Mouse (Mus musculus) macrophage (primary cell): ENCODE results near the gene Spata16. TPM values are rescaled to one million over a fixed set of nuclear protein-coding genes. Genes with fewer than 3 reads are reported as not detected.

Experiments used
- H3K27ac ChIP-seq: fragments of 350-480 bp; formaldehyde crosslinking; 2 replicates; pipeline ENCODE4 v1.9.0; 2021
- H3K36me3 ChIP-seq: fragments of 350-480 bp; formaldehyde crosslinking; 2 replicates; pipeline ENCODE4 v1.9.0; 2021; ENCODE audit errors: inconsistent target
- H3K4me3 ChIP-seq: fragments of 350-480 bp; formaldehyde crosslinking; 2 replicates; pipeline ENCODE4 v1.9.0; 2021; ENCODE audit errors: inconsistent target
- H3K79me2 ChIP-seq: fragments of 350-480 bp; formaldehyde crosslinking; 2 replicates; pipeline ENCODE4 v1.9.0; 2021; ENCODE audit errors: inconsistent target
- WGBS: methylation state at CpG from one replicate; pipeline ENCODE4 v1.1.7; 2026; ENCODE audit warnings: inconsistent platforms; ENCODE audit not compliant: missing documents; 5-methylcytosine and 5-hydroxymethylcytosine counted together
- polyA plus RNA-seq: library from polyadenylated mRNA; stranded (reverse); fragments of 250-400 nt; gene quantifications from 3 replicates; pipeline ENCODE4 v1.2.4, GENCODE M21; 2018; ENCODE audit warnings: inconsistent platforms

Spata16 gene
- polyA plus RNA-seq, 1 experiment from 2014 or later = not detected

DNA sequence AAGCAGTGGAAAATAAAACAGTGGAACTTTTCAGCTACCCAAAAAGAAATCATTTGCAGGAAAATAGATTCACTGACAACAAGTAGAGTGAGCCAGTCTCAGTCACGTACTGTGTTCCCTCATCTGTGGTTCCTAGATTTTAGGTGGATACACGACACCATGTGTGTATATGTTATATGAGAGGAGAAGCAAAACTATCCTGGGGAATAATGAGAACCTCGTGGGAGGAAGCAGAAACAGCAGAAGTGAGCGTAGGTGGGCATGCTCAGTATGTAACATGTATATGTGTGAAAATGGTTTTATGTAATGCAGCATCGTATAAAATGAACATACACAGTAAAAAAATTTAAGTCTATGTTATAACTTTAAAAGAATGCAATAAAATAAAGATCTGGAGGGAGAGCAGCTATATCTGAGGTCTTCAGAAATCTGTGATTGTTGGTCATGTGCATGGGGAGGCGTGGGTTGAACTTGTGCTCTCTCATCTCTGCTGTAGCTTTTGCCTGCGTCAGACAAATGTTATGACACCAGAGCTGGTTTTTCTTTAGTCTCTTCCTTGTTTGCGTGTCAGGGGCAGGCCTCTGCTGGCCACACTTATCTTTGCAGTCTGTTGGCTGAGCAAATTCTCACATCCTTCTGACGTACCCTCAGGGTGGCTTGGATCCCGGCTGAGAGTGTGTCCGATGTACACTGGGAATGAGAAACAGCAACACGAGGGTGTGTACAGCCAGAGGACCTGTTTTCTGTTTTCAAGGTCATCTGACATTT lies 156.1 kb downstream of the Spata16 start:
- Histone ChIP-seq H3K79me2 (no peaks in the 10 kb centered on the region), H3K27ac (no peak overlapping the region), H3K4me3 (no peak overlapping the region), H3K36me3 (no peaks in the 10 kb centered on the region)
- WGBS = 85% methylated on average over 12 of the region's 12 CpGs

DNA sequence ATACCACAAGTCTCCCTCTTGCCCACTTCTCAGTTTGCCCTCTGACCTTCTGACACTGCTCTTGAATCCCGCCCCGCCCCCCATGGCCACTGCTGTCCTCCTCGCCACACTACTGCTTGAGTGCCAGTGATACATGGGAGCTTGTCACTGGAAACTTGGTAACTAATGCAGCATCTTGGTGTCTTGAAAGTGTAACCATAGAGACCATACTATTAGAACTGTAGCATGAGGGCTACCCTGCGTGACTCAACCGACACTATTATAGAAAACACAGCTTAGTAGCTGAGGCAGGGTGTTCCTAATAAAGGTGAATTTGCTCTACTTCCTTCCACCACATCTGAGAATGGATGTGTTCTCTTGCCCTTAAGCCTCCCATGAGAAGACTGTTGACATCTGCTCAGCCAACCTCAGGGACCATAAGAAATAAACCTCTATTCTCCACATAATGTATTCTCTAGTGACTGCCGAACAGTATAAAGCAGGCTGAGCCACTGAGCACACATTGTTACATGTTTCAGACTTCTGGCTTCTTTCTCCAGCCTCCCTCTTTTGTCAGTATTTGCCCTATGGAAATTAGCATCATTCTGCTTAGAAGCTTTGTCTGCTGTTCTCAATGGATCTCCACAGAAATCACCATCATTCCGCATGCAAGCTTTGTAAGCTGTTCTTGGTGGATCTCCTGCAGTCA lies 158.6 kb downstream of the Spata16 start:
- H3K36me3 ChIP-seq = no peaks in the 10 kb centered on the region
- no peaks in the 10 kb centered on the region for H3K79me2 ChIP-seq
- 98% methylated on average over 7 of the region's 7 CpGs for WGBS
- H3K27ac ChIP-seq = no peak overlapping the region
- H3K4me3 ChIP-seq = no peak overlapping the region

DNA sequence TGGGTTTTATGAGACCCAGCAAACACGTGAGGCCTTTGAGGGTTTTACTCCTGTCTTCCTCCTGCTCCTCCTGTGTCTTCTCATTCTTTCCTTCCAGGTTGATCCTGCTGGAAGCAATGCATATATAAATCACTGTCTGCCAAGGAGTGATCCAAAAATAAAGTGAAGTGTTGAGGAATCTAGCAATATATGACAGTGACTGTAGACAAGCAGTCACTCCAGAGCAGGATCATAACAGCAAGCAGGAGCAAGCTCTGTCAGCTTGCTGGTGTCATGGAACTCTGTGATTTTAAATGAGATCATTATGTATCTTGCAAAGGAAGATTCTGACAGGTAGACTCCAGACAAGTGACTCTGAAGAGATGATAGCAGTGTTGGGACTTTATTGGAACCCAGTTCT lies 159.5 kb downstream of the Spata16 start:
- Histone ChIP-seq H3K36me3 (no peaks in the 10 kb centered on the region), H3K79me2 (no peaks in the 10 kb centered on the region), H3K4me3 (no peak overlapping the region), H3K27ac (no peak overlapping the region)
- WGBS = 94% methylated on average over 1 of the region's 1 CpGs

DNA sequence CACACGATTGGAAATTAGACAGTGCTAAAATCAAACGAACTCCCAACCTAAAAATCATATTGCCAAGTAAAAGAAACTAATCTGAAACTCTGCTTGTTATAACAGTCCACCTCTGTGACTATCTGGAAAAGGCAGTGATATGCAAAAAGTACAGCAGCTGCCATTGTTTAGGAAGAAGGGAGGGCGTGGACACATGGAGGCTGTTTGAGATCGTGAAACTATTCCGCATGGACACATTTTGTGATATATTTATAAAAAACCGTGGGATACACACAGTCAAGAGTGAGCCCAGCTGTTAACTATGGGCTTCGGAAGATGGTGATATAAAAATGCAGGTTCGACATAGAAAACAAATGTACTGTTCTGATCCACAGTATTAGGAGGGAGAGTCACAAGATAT lies 176.9 kb downstream of the Spata16 start:
- Histone ChIP-seq H3K4me3 (no peak overlapping the region), H3K36me3 (no peaks in the 10 kb centered on the region), H3K27ac (no peak overlapping the region), H3K79me2 (no peaks in the 10 kb centered on the region)
- 84% methylated on average over 8 of the region's 8 CpGs for WGBS

DNA sequence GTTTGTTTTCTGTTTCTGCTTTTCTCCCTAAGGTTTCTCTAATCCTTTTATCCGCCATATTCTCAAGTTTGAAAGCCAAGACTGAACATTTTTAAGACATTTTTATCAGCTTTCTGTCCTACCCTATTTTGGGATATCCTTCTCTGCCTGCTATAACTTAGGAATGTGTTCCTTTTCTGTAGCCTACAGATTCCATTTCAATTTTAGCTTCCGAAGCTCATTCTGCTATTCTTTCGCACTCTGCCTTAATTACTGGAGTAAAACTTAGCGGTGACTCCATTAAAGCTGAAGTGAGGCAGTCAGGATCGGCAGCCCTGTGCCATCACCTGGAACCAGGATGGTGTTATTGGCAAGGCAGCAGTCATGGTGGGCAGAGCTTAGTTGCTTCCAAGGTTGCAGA lies 178.3 kb downstream of the Spata16 start:
- Histone ChIP-seq H3K36me3 (no peaks in the 10 kb centered on the region), H3K79me2 (no peaks in the 10 kb centered on the region), H3K4me3 (no peak overlapping the region), H3K27ac (no peak overlapping the region)
- 93% methylated on average over 5 of the region's 5 CpGs for WGBS

DNA sequence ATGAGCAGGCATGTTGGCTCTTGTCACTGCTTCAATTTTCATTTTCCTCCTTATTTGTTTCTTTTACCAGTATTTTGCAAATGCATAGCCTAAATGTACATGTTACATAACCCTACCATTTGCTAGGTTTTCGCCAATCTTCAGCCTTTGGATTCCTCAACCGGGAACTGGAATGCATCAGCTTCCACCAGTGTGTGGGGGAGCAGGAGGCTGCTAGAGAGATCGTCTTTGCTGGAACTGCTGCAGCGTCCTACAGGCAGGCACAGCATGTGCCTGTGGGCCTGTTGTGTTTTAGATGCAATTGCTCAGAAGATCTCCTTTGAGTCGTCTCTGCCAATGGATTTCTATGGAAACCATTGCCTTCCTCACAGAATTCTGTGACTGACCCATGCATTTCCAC lies 182.0 kb downstream of the Spata16 start:
- no peak overlapping the region for H3K27ac ChIP-seq
- H3K36me3 ChIP-seq = no peaks in the 10 kb centered on the region
- WGBS = 85% methylated on average over 5 of the region's 5 CpGs
- H3K4me3 ChIP-seq = no peak overlapping the region
- no peaks in the 10 kb centered on the region for H3K79me2 ChIP-seq

DNA sequence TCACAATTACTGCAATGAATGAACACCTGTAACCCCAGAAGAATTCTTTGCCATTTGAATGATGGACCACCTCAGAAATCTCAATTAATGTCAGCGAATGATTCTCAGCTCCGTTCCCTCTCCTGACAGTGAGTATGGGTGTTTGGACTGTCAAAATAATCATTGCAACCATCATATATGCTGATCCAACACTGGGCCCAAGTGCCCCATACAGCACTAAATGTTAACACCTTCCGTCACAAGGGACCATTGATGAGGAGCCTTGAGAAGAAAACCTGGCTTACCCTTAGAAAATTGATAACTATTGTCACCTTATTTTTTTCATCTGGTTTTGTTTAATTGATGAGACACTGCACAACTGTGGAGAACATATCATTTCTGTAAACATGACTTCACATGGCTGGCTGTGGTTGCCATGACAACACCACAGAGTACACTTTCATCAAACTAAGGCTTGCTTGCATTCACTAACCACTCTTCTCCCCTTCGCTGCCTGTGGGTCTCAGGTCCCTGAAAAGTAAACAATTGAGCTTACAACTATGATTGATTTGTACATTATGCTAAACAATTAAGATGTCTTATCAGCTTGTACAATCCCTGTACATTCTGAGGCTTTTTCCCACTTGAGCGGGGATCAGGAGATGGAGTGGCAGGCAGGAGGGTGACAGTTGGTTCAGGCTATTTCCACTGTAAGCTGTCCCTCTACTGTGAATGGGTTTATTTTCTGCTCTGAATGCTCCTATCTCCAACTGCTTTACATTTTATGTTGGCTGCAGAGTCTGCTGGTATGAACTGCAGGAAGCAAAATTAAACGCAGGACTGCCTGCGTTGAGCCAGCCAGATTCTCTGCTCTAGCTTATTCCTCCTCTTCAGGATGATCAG lies 189.8 kb downstream of the Spata16 start:
- WGBS = 78% methylated on average over 7 of the region's 7 CpGs
- no peaks in the 10 kb centered on the region for H3K79me2 ChIP-seq
- H3K36me3 ChIP-seq = no peaks in the 10 kb centered on the region
- H3K4me3 ChIP-seq = no peak overlapping the region
- no peak overlapping the region for H3K27ac ChIP-seq

DNA sequence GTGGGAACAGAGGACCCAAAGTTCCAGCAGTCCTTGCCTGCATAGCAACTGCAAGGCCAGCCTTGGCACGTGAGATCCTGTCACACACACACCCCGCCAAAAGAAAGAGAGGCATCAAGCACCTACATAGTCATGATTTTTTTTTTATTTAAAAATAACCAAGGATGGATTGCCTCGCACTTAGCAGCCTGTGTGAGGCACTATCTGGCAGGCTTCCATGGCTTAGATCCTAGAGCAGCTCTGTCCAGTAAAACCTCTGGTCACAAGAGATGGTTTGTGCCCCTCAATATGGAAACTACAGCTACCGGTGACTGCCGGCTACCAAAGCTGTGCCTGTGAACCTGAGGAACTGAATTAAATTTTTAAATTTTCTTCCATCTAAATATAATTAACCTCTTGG lies 195.5 kb downstream of the Spata16 start:
- Histone ChIP-seq H3K27ac (no peak overlapping the region), H3K79me2 (no peaks in the 10 kb centered on the region), H3K4me3 (no peak overlapping the region), H3K36me3 (no peaks in the 10 kb centered on the region)
- 85% methylated on average over 5 of the region's 5 CpGs for WGBS

DNA sequence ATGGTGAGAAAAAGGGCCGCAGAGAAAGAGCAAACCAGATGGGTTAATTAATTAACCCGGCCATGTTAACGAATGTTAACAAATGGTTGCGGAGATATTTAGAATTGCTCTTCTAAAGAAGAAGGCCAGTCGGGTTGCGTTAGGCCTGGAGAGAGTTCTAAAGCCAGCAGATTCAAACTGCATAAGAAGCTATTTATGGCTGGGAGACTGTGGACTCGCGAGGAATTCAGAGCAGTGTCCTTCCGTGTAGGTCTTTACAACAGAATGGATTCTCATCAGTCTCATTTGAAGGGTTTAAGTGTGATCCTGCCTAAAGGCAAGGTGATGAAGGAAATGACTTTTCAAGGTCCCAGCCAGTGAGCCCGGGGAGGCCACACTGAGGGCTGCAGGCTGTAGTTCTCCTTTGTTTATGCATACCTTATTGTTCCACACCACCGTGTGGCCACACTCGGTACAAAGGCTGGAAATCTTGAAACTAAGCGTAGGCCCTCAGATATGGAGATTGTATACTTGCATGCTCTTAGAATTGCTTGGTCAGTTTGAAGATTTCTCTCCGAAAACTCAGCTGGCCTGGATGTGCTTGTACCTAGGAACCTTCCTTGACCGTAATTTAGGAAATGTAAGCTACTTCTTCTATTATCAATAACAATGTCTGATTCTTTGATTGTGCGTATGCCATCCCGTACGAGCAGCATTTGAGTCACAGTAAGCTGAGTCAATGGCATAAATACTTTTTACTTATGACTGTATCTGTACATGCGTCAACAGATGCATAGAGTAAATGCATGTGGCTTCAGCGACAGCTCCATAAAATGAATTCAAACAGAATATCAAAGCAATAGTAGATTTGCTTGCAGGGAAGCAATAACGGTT lies 197.0 kb downstream of the Spata16 start:
- WGBS = 74% methylated on average over 21 of the region's 21 CpGs

DNA sequence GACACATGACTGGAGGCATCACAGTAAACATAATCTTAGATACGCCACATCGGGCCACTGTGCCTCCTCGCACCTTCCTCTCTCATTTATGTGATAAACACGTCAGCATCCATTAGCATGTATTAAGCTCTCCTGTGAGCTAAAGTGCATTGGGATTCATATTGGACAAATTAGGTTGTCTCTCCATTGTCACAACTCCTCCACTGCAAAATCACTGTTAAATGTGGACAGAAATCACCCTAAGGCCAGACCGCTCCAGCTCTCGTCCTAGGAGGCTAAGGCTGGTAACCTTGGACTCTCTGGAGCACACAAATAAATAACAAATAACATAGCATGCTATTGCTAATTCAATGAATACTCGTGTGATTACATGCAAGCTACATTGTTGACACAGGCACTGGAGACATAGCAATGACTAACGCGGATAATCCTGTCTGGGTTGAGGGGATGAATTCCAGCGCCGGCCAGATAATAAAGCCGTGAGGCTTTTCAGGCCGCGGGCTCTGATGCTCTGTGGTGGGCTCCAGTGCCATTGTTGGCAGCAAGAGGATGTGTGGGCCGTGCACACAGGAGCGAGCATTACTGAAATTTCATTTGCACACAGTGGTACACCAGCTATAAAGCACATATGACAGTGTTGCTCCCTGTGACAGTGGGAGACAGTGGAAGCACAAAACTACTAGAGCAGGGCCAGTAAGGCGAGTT lies 197.8 kb downstream of the Spata16 start:
- H3K4me3 ChIP-seq = no peak overlapping the region
- H3K36me3 ChIP-seq = no peaks in the 10 kb centered on the region
- no peak overlapping the region for H3K27ac ChIP-seq
- H3K79me2 ChIP-seq = no peaks in the 10 kb centered on the region
- WGBS = 94% methylated on average over 17 of the region's 17 CpGs

More for the DNA sequence above, 197.0 kb downstream of the Spata16 start:
- no peaks in the 10 kb centered on the region for H3K79me2 ChIP-seq
- H3K36me3 ChIP-seq = no peaks in the 10 kb centered on the region
- no peak overlapping the region for H3K4me3 ChIP-seq
- no peak overlapping the region for H3K27ac ChIP-seq

DNA sequence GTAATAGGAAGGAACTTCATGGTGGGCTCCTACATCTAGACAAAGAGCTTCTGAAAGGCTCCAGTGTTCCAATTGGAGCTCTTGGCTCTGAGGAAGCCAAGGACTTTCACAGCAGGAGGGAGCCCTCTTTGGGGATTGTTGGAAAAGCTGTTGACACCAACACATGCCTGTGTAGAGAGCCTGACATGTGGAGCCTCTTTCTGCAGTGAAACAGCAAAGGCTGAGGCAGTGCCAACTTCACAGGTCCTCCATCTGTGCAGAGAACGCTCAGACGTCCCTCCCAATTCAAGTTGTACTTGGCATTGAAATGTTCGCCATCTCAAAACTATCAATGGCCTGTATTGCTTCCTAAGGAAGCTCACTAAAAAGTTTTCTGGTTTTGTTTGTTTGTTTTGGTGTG lies 207.6 kb downstream of the Spata16 start:
- H3K36me3 ChIP-seq = no peaks in the 10 kb centered on the region
- no peak overlapping the region for H3K27ac ChIP-seq
- 77% methylated on average over 3 of the region's 3 CpGs for whole genome bisulfite sequencing
- H3K79me2 ChIP-seq = no peaks in the 10 kb centered on the region
- no peak overlapping the region for H3K4me3 ChIP-seq

DNA sequence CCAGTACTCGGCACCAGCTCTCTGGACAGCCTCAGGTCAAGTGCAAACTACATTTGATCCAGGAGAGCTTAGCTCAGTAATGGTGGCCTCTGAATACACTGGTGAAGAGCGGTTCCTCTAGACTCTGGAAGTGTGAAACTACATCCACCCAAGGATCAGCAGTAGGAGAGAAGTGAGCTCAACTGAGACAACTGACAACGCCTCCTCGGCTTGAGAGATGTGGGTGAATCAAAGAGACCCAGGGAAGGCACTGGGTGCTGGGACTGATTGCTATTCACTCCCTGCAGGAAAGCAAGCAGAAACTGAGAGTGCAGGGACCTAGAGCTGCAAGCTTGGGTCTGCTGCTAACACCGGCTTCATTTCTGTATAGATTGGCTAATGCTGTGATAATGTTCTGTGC lies 210.5 kb downstream of the Spata16 start:
- WGBS = 88% methylated on average over 5 of the region's 5 CpGs
- H3K79me2 ChIP-seq = no peaks in the 10 kb centered on the region
- no peak overlapping the region for H3K4me3 ChIP-seq
- H3K36me3 ChIP-seq = no peaks in the 10 kb centered on the region
- no peak overlapping the region for H3K27ac ChIP-seq

DNA sequence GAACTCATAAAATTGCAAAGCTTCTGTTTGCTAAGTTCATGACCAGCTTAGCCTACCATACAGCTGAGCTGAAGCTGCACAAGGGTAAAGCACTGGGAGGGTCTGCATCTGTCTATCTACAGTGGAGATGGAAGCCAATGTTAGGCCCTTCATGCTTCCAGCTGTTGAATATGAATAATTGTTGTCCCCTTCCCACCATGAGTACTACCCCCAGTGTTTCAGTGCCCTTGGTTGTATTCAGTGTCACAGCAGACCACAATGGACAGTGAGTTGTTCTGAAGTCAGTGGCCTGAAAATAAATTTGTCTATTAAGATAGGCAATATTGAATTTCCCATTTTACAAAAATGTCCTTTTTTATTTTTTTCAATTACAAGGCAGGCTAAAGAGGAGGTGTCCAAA lies 212.8 kb downstream of the Spata16 start:
- Histone ChIP-seq H3K36me3 (no peaks in the 10 kb centered on the region), H3K79me2 (no peaks in the 10 kb centered on the region), H3K4me3 (no peak overlapping the region), H3K27ac (no peak overlapping the region)
